Mouse (Mus musculus): Measurements from ENCODE around the gene Clcf1. TPM values are rescaled to one million over a fixed set of nuclear protein-coding genes. Genes with fewer than 3 reads are reported as not detected.
"Not testable (repeated sequence)": the region's sequence is repeated elsewhere in the genome, so short reads cannot be mapped to it uniquely, and the experiment has no call there.

Clcf1 gene
- polyA plus RNA-seq, 1 experiment from 2014 or later = 7.5 TPM

DNA sequence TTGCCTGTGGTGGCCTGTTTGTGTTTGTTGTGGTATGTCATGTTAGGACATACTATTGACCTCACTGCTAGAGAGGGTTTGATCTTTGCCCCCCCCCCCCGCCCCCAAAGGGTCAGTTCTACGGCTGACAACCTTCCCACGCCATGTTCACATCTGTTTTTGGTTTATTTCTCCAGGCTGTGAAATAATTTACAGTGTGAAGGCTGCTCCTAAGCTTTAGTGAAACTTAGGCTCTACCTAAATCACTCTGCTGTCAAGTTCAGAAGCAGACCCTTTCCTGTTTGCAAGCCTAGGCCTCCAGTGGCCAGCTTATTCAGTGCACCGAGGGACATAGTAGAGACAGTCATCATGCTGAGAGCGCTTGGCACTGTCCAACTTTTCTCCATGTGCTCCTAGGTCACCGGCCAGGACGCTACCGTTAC is 26.2 kb downstream of the Clcf1 start:
- Histone ChIP-seq H3K36me3 (ENCODE audit: insufficient read depth, low read length) (no peaks in the 10 kb centered on the region), H3K9ac (replicated peaks; ENCODE audit: low read length) (no peak overlapping the region), H3K27me3 (ENCODE audit: insufficient read depth, low read length) (no peaks in the 10 kb centered on the region), H3K4me3 (ENCODE audit: low read length) (no peak overlapping the region), H3K4me1 (ENCODE audit: insufficient read depth, low read length) (peaks cover 11% of the 10 kb centered on the region), H3K9me3 (ENCODE audit: low read length) (no peaks in the 10 kb centered on the region; the same call in 1 of the 2 replicates), H3K4me2 (replicated peaks; ENCODE audit: low read depth, low read length) (no peak overlapping the region), H3K27ac (ENCODE audit: low read length) (no peak overlapping the region)
- no peak for ATAC-seq (ENCODE audit: low FRiP score, low TSS enrichment)
- WGBS = 39% methylated on average over 8 of the region's 8 CpGs

DNA sequence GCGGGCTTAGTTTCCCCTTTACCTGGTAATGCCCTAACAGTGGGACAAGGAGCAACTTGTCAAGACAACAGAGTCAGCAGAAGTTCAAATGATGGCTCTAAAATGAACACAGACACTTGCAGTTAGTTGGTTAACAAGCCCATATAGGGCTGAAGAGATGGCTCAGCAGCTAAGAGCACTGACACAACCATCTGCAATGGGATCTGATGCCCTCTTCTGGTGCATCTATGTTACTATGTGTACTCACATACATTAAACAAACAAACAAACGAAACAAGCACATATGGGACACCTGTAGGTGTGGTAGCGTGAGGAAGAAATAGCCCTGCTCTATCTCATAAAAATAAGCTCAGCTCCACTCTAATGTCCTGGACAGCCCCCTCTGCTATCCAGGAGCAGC is 28.4 kb downstream of the Clcf1 start:
- Histone ChIP-seq H3K9ac (replicated peaks; ENCODE audit: low read length) (no peak overlapping the region), H3K4me2 (replicated peaks; ENCODE audit: low read depth, low read length) (no peak overlapping the region), H3K4me3 (ENCODE audit: low read length) (no peak overlapping the region), H3K27me3 (ENCODE audit: insufficient read depth, low read length) (no peaks in the 10 kb centered on the region), H3K9me3 (ENCODE audit: low read length) (no peaks in the 10 kb centered on the region; the same call in 1 of the 2 replicates), H3K27ac (ENCODE audit: low read length) (no peak overlapping the region), H3K36me3 (ENCODE audit: insufficient read depth, low read length) (no peaks in the 10 kb centered on the region), H3K4me1 (ENCODE audit: insufficient read depth, low read length) (peaks cover 11% of the 10 kb centered on the region)
- ATAC-seq (ENCODE audit: low FRiP score, low TSS enrichment) = no peak
- WGBS = 68% methylated on average over 3 of the region's 3 CpGs

DNA sequence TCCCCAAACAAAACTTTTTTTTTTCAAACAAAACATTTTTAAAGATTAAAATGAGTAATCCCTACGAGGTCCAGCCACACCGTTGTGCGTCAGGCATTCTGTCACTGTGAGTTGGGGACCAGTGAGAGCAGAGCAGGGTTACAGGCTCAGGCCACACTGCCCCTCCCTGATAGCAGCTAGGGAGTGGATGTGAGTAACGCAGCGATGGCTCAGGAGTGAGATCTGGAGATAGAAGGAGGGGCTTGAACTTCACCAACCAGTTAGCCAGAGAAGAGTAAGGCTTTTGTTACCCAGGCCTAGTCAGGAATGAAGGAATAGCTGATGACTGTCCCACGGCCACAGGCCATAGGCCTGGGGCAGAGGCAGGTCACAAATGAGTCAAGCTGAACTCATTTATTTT is 30.7 kb downstream of the Clcf1 start:
- Histone ChIP-seq H3K27me3 (ENCODE audit: insufficient read depth, low read length) (no peaks in the 10 kb centered on the region), H3K4me1 (ENCODE audit: insufficient read depth, low read length) (peaks cover 3% of the 10 kb centered on the region), H3K9ac (replicated peaks; ENCODE audit: low read length) (no peak overlapping the region), H3K4me3 (ENCODE audit: low read length) (no peak overlapping the region), H3K9me3 (ENCODE audit: low read length) (no peaks in the 10 kb centered on the region; the same call in 1 of the 2 replicates), H3K4me2 (replicated peaks; ENCODE audit: low read depth, low read length) (no peak overlapping the region), H3K36me3 (ENCODE audit: insufficient read depth, low read length) (no peaks in the 10 kb centered on the region), H3K27ac (ENCODE audit: low read length) (no peak overlapping the region)
- ATAC-seq (ENCODE audit: low FRiP score, low TSS enrichment) = no peak
- 83% methylated on average over 6 of the region's 6 CpGs for WGBS

DNA sequence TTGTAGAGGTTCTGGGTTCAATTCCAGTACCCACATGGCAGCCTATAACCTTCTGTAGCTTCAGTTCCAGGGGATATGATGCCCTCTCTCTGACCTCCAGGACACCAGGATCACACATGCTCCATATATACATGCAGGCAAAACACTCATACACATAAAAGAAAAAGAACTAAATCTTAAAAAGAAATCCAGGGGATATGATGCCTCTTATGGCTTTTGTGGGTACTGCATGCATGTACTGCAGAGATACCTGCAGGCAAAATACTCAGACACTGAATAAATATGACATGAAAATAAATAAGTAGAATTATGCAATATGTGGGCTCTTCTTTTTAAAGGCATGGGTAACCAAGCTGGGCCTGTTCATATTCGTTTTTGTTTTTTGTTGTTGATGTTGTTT is 33.0 kb downstream of the Clcf1 start:
- Histone ChIP-seq H3K4me2 (replicated peaks; ENCODE audit: low read depth, low read length) (no peak overlapping the region), H3K4me1 (ENCODE audit: insufficient read depth, low read length) (no peaks in the 10 kb centered on the region), H3K36me3 (ENCODE audit: insufficient read depth, low read length) (no peaks in the 10 kb centered on the region), H3K27me3 (ENCODE audit: insufficient read depth, low read length) (no peaks in the 10 kb centered on the region), H3K27ac (ENCODE audit: low read length) (no peak overlapping the region), H3K9me3 (ENCODE audit: low read length) (no peaks in the 10 kb centered on the region; the same call in 1 of the 2 replicates), H3K4me3 (ENCODE audit: low read length) (no peak overlapping the region), H3K9ac (replicated peaks; ENCODE audit: low read length) (no peak overlapping the region)
- 53% methylated on average over 1 of the region's 1 CpGs for WGBS
- ATAC-seq (ENCODE audit: low FRiP score, low TSS enrichment) = no peak

DNA sequence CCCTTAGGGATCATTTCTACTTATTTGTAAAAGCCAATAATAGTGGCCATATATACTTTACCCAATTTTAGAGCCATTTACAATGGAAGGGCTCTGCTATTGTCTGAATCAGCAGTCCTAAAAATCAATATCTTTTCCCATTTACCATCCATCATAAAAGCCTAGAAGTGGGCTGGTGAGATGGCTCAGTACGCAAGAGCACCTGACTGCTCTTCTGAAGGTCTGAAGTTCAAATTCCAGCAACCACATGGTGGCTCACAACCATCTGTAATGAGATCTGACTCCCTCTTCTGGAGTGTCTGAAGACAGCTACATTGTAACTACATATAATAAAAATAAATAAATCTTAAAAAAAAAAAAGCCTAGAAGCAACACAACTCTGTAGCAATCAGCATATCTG is 34.6 kb downstream of the Clcf1 start:
- H3K27me3 ChIP-seq (ENCODE audit: insufficient read depth, low read length); H3K4me2 ChIP-seq (replicated peaks; ENCODE audit: low read depth, low read length); H3K9me3 ChIP-seq (ENCODE audit: low read length); ATAC-seq (ENCODE audit: low FRiP score, low TSS enrichment); H3K4me3 ChIP-seq (ENCODE audit: low read length); H3K27ac ChIP-seq (ENCODE audit: low read length); H3K36me3 ChIP-seq (ENCODE audit: insufficient read depth, low read length); H3K4me1 ChIP-seq (ENCODE audit: insufficient read depth, low read length); H3K9ac ChIP-seq (replicated peaks; ENCODE audit: low read length): not testable (repeated sequence)
- WGBS = 58% methylated on average over 1 of the region's 1 CpGs

DNA sequence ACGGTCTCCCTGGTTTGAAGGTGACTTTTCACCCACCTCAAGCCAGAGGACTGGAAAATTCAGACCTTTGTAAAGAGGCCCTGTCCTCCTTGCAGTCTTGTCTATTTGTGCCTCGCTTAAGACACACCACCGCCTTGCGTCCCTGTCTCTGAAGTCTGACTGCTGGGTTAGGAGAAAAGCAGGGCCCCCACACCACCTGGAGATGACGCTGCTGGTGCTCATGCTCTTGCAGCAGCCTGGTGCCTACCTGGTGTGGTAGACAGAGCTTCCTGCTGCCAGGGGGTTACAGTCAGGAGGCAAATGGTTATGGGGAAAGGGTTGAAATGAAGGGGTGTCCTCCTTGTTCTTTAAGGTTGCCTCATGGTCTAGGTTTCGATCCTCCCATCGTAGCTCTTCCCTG is 40.2 kb downstream of the Clcf1 start:
- no peak overlapping the region for H3K9ac ChIP-seq (replicated peaks; ENCODE audit: low read length)
- no peak overlapping the region for H3K4me3 ChIP-seq (ENCODE audit: low read length)
- H3K27ac ChIP-seq (ENCODE audit: low read length) = no peak overlapping the region
- 86% methylated on average over 7 of the region's 7 CpGs for WGBS
- H3K4me2 ChIP-seq (replicated peaks; ENCODE audit: low read depth, low read length) = no peak overlapping the region
- no peaks in the 10 kb centered on the region for H3K27me3 ChIP-seq (ENCODE audit: insufficient read depth, low read length)
- no peaks in the 10 kb centered on the region for H3K36me3 ChIP-seq (ENCODE audit: insufficient read depth, low read length)
- peaks cover 14% of the 10 kb centered on the region; the same call in 1 of the 2 replicates for H3K4me1 ChIP-seq (ENCODE audit: insufficient read depth, low read length)
- H3K9me3 ChIP-seq (ENCODE audit: low read length) = no peaks in the 10 kb centered on the region
- ATAC-seq (ENCODE audit: low FRiP score, low TSS enrichment) = no peak

DNA sequence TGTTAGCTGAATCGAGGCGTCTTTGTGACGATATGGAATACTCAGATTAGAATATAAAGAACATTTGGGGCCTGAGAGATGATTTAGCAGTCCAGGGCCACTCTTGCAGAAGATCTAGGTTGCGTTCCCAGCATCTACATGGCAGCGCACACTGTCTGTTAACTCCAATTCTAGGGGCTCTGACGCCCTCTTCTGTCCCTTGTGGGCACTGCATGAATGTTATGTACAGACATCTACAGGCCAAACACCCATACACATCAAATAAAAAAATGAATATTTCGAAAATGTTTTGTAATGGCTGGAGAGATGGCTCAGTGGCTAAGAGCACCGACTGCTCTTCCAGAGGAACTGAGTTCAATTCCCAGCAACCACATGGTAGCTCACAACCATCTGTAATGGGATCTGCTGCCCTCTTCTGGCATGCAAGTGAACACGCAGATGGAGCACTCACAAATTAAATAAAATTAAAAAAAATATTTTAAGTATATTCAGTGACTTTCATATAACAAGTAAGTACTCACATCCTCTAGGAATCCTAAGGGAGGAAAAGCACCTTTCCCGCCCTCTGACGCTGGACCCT is 41.6 kb downstream of the Clcf1 start:
- Histone ChIP-seq H3K4me3 (ENCODE audit: low read length) (no peak overlapping the region), H3K27ac (ENCODE audit: low read length) (no peak overlapping the region), H3K4me1 (ENCODE audit: insufficient read depth, low read length) (peaks cover 14% of the 10 kb centered on the region; the same call in 1 of the 2 replicates), H3K4me2 (replicated peaks; ENCODE audit: low read depth, low read length) (no peak overlapping the region), H3K27me3 (ENCODE audit: insufficient read depth, low read length) (no peaks in the 10 kb centered on the region), H3K9me3 (ENCODE audit: low read length) (no peaks in the 10 kb centered on the region), H3K36me3 (ENCODE audit: insufficient read depth, low read length) (no peaks in the 10 kb centered on the region), H3K9ac (replicated peaks; ENCODE audit: low read length) (no peak overlapping the region)
- 75% methylated on average over 11 of the region's 11 CpGs for WGBS
- no peak for ATAC-seq (ENCODE audit: low FRiP score, low TSS enrichment)

DNA sequence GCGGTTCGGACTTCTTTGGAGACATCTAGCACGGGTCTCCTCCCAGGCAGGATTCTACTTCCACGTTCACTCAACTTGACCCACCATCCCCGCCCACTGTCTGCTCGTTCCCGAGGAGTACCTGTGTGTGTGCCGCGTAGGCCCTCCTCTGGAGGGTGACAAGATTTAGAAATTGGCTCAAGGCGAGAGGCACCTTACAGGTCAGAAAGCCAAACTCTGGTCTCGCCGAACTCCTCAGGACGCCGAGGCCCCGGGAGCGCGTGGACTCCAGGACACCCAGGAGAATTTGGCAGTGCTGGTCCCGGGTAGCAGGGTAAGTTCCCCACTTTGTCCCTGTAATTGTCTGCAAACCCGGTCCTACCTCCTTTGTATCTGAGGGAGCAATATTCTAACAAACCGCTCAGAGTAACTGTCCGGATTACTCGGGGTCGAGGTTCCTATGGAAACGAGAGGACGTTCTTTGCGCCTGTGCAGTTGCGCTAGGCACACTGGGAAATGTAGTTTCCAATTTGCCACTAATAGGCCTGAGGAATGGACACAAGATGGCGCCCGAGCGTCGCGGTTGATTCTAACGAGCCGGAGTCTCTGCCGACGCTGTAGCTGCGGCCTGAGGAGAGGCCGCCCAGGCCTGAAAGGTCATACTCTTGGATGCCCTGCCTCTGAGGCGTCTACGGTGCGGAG is 43.3 kb downstream of the Clcf1 start:
- Histone ChIP-seq H3K36me3 (ENCODE audit: insufficient read depth, low read length) (no peaks in the 10 kb centered on the region), H3K27ac (ENCODE audit: low read length) (0 out of 2 replicates have a peak overlapping the region, but pooled peaks have one; percentile 27), H3K9me3 (ENCODE audit: low read length) (no peaks in the 10 kb centered on the region), H3K4me1 (ENCODE audit: insufficient read depth, low read length) (peaks cover 14% of the 10 kb centered on the region; the same call in 1 of the 2 replicates), H3K9ac (replicated peaks; ENCODE audit: low read length) (peak overlapping the region; percentile 74), H3K4me2 (replicated peaks; ENCODE audit: low read depth, low read length) (peak overlapping the region; percentile 94), H3K4me3 (ENCODE audit: low read length) (peak overlapping the region; percentile 76), H3K27me3 (ENCODE audit: insufficient read depth, low read length) (no peaks in the 10 kb centered on the region)
- ATAC-seq (ENCODE audit: low FRiP score, low TSS enrichment) = peak; percentile 95
- WGBS = under 1% methylated on average over 41 of the region's 41 CpGs

DNA sequence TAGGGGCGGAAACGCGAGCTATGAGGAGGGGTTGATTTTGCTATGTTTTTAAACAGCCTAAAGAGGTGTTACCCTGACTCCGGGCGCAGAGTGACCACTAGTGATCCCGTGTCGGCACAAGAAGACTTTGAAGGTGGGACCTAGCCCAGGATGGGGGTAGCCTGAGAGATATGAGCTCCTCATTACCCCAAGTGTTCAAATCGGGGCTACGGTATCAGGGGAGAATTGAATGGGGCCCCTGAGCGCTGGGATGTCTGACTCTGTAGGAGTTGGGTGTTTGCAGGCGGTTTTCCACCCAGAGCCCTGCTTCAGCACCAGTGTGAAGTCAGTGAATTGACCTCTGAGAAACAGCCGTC is 43.8 kb downstream of the Clcf1 start:
- Histone ChIP-seq H3K9ac (replicated peaks; ENCODE audit: low read length) (peak overlapping the region; percentile 74), H3K36me3 (ENCODE audit: insufficient read depth, low read length) (no peaks in the 10 kb centered on the region), H3K27ac (ENCODE audit: low read length) (0 out of 2 replicates have a peak overlapping the region, but pooled peaks have one; percentile 27), H3K4me3 (ENCODE audit: low read length) (peak overlapping the region; percentile 76), H3K9me3 (ENCODE audit: low read length) (no peaks in the 10 kb centered on the region), H3K4me2 (replicated peaks; ENCODE audit: low read depth, low read length) (peak overlapping the region; percentile 94), H3K4me1 (ENCODE audit: insufficient read depth, low read length) (peaks cover 14% of the 10 kb centered on the region; the same call in 1 of the 2 replicates), H3K27me3 (ENCODE audit: insufficient read depth, low read length) (no peaks in the 10 kb centered on the region)
- ATAC-seq (ENCODE audit: low FRiP score, low TSS enrichment) = peak; percentile 17; the same call in 1 of the 2 replicates
- WGBS = 19% methylated on average over 12 of the region's 12 CpGs

DNA sequence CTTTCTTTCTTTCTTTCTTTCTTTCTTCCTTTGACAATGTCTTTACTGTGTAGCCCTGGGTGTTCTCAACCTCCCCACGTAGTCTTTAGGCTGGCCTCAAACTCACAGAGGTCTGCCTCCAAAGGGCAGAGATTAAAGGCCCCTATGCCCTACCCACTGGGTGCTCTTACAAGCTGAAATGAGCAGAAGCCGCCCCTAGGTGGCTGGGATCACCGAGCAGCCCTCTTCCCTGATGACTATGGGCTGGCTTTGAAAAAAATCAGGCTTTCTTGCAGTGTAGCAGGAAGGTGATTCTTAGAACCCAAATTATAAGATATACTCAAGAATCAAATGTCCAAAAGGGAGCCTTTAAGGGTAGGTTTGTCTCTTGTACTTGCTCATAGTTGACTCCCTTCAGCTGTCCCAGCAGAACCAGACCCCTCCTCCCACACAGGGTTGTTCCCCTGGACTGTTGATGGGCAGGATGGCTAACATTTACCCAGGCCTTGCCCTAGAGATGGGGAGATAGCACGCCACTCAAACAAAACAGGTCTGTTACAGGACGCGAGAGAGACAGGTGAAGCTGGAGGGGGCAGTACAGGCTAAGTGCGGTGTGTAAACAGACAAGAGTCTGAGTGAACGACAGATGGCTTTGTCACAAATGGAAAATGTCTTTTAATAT is 47.1 kb downstream of the Clcf1 start:
- no peak overlapping the region for H3K27ac ChIP-seq (ENCODE audit: low read length)
- H3K9me3 ChIP-seq (ENCODE audit: low read length) = no peaks in the 10 kb centered on the region
- no peak overlapping the region for H3K9ac ChIP-seq (replicated peaks; ENCODE audit: low read length)
- H3K4me1 ChIP-seq (ENCODE audit: insufficient read depth, low read length) = peaks cover 14% of the 10 kb centered on the region; the same call in 1 of the 2 replicates
- no peak overlapping the region for H3K4me2 ChIP-seq (replicated peaks; ENCODE audit: low read depth, low read length)
- 60% methylated on average over 8 of the region's 8 CpGs for WGBS
- no peaks in the 10 kb centered on the region; the same call in 1 of the 2 replicates for H3K36me3 ChIP-seq (ENCODE audit: insufficient read depth, low read length)
- H3K4me3 ChIP-seq (ENCODE audit: low read length) = no peak overlapping the region
- H3K27me3 ChIP-seq (ENCODE audit: insufficient read depth, low read length) = no peaks in the 10 kb centered on the region
- ATAC-seq (ENCODE audit: low FRiP score, low TSS enrichment) = no peak

Data from kidney, embryonic 16.5 days (tissue).